Mouse (Mus musculus) cerebellum, adult (tissue): ENCODE results near the gene Prkn.

Experiments
- ATAC-seq: cut with Nextera tagmentation; 2 replicates; pipeline ENCODE4 v1.9.2; 2017; ENCODE audit warnings: mild to moderate bottlenecking, moderate library complexity, mixed read lengths; ENCODE audit not compliant: insufficient number of reproducible peaks, low FRiP score, low TSS enrichment

Gene Prkn

DNA sequence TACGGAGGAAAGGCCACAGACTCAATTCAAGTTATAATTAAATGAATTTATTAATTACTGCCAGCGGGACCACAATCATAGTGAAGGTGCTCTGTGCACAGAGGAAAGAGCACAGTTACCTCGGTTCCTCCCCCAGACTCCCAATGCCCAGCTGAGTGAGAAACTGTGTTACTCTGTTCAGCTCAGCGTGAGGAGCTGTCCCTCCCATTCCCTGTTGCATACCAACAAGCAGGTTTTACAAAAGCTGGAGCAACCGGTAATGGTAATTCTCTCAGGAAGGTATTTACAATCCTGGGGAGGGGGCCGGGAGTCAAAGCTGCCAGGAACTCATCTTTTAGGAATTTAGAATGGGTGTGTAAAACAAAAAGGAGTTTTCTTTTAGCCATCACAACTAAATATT is 1207.3 kb downstream of the Prkn start:
- ATAC-seq = no peak

DNA sequence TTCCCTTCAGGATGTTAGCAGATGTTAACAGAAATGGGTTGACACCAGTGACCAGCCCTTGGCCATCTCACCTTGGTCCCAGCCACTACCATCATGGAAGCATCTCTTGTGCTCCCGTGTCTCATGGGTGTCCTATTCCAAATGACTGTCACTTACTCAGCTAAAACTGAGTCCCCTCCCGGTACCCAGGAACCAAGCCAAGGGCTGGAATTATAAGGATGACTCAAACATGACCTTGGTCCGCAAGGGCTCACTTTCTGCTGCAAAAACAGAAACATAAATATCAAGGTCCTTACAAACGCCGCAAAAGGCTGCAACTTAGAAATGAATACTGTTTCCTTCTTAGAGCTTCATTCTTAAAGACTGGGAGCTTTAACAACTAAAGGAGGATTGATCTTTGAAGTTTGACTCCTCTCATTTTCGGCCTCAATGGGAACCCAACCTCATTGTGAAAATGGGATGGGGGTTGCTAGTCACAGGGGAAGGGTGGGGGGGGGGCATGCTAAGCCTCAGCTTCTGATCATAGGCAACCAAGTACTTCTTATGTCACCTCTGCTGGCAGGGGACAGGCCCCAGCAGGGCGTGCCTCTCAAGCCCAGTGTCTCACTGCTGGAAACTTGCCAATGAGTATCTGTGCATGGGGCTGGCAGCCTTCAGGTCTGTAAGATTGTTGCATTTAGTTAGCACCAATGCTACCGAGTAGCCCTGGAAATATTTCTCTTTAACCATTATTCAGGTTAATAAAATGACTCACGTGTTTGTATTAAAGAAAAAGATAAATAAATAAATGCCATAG is 1208.7 kb downstream of the Prkn start:
- ATAC-seq = no peak

DNA sequence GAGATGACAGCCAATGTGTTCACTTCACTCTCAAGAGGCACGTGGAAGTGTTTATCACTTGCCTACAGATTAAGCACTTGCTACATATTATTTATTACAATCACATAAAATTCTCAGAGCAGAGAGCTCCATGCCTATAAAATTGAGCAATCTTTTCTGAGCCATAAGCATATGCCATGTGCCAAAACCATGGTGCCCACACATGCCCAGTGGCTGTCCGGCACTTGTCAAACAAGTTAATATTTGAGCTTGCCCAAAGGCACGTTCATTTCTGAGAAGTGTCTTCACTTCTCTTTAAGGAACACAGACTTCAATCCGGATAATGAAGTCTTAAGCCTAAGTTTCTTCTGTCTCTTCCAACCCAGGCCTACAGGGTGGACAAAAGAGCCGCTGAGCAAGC is 1210.1 kb downstream of the Prkn start:
- no peak for ATAC-seq

DNA sequence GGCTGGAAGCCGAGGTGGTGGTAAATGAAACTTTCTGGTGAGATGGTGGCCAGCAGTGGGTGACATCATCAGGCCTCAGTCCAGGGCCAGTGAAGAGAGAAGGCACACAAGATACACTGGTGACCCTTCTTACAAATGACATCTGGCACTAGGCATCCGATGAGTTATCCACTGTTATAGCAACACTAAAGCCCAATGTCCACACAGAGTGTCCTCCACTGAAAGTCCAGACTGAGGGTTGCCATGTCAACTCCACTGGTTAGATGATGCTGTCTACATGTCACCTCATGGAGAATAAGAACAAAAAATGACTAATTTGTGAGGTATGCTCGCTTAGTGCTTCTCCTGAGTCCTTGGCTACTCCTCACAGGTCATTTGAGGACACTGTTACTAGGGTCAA is 1210.8 kb downstream of the Prkn start:
- ATAC-seq = no peak

DNA sequence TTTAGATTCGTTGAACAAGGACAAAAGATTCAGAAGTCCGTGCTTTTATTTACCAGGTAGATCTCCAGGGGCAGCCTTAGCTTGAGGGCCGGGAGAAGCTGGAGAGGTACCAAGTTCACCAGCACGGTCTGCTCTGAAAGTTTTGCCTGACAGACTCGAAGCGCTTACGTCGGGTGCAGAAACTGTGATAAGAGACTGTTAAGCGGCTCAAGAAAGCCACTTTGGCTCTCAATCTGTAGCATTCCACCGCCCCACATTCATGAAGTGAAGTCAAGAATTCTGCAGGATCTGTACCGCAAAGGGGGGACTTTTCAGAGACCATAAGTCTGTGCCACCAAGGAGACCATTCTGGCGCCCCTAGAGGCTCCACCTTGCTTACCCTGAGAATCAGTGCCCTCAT is 1212.5 kb downstream of the Prkn start:
- ATAC-seq = no peak

DNA sequence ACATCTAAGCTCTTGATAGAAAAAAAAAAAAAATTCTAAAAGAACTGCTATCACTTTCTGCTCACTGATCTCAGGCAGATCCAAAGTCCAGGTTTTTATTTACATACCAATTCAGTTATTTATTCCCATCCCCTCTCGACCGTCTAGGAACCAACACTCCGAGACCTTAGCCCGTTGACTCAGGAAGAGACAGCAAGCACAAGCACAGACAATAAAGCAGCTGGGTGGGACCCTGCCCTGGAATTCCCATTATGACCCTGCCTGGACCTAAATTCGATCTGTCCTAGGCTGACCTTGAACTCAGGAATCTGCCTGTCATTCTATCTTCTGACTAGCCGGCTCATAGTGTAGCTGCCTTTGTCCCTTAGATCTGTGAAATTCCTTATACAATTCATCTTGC is 1218.9 kb downstream of the Prkn start:
- no peak for ATAC-seq

DNA sequence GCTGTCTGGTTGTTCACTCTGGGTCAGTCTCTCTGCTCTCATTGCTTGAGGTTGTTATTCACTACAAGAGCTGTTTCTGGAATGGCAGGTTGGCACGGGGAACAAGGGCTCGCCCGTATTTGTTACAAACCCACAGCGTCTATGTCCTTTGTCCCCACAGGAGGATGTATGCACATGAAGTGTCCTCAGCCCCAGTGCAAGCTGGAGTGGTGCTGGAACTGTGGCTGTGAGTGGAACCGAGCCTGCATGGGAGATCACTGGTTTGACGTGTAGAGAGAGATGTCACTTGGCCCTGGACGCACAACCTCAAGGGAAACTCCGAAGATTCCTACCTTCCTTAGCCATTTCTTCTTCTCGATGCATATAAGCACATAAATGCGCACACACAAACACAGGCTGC is 1221.2 kb downstream of the Prkn start:
- no peak for ATAC-seq

DNA sequence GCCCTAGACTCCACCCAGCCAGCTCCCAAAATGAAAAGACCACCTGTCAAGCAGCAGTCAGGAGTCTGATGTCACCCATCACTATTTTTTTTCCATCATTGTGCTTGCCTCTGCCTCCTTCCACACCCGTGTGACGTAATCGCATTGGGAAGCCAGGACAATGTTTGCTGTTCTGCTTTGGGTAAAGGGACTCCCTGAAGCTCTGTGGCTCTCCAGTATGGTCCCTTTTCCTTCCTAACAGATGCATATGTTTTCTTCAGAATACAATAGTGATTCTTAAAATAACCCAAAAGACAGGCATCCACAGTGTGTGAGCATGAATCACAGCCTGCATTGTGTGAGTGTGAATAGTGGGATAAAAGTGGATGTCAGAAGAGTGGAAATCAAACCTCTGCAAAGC is 1222.7 kb downstream of the Prkn start:
- no peak for ATAC-seq

DNA sequence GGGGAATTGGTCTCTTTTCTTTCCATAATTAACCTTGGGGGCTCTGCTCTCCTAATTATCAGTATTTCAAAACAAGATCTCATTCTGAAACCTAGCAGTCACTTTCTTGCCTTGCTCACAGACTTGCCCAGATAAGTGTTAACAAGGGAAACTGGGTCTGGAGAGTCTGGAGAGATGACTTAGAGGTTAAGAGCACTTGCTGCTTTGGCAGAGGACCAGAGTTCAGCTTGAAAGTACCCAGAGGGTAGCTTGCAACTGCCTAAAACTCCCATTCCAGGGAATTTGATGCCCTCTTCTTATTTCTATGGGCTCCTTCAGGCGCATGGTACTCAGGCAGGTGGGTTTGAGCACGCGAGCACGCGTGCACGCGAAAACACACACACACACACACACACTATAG is 1223.3 kb downstream of the Prkn start:
- ATAC-seq = no peak

DNA sequence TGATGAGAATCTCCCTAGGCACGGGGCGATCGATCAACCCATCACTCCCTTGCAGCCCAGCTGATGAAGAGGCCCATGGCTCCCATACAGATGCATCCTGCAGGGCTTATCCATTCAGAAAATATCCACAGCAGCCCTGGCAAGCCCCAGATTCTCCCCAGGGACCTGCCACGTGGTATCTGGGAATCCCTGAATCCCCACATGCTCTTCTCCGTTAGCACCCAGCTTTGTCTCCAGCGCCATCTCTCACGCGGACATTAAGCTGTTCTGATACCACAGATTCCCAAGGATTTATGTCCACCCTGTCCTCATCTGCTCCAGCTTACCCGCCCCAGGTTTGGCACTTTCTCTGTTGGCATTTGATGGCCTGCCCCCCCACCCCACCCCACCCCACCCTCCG is 1225.9 kb downstream of the Prkn start:
- no peak for ATAC-seq

DNA sequence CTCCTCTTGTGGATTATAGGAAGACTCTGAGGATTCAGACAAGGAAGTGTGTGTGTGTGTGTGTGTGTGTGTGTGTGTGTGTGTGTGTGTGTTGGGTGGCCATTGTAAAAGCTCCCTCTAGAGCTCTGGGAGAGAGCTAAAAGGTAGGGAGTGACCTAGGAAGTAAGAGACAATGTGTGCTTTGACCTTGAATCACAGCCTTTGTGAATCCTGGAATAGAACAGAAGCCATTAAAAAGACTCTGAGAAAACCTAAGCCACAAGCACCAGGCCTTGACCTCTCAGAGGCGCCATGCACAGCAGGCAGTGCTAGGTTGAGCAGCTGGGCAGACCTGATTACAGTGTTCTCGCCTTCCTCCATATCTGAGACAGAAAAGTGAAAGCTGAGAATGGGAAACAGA is 1236.6 kb downstream of the Prkn start:
- no peak for ATAC-seq

DNA sequence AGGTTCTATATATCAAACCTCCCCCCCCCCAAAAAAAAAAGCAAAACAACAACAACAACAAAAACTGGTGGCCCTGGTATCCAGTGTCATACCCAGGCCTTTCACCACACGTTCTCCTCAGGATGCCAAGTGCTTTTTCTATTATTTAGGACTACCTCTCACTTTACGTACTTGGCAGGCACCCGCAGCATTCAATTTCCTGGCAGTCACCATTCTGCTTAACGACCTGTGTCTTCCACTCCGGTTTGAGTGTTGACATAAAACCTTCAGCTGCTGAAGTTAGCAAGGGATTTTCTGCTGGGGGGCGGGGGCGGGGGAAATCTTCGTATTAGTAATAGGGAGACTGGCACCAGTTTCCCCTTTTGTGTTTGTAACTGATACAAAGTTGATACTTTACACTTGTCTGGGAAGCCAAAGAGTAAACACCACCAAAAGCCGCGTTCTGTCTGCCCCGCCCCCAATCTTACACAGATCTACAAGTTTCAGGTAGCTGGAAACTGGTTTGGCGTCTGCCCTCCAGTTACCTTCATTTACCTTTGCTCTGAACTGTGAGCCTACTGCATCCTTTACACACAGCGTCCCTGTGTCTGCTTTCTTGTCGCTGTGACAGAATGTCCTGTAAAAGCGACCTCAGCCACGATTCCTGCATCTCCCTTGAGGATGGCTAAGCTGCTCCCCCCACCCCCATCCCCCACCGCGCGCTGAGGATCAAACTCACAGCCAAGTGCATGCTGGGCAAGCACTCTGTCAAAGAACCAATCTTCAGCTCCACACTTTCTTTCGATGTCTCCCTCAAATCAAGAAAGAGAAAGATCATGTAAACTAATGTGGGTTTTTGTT is 1240.7 kb downstream of the Prkn start:
- no peak for ATAC-seq

DNA sequence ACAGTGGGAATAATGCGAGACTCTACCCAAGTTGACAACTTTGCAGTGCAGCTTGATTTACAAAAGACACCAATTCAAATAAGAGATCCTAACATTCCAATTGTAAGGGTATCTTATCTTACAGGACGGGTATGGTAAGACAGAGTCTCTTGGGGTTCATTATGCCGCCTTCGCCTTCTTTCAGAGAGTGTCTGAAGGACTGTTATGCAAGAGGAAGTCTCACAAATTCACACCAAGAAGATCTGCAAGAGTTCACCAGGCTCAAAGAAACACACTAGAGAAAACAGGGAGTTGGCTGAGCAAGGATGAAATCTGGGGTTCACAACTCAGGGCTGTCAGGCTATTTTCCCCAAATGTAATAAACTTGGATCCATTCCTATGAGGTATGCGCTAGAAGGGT is 1242.0 kb downstream of the Prkn start:
- ATAC-seq = no peak

DNA sequence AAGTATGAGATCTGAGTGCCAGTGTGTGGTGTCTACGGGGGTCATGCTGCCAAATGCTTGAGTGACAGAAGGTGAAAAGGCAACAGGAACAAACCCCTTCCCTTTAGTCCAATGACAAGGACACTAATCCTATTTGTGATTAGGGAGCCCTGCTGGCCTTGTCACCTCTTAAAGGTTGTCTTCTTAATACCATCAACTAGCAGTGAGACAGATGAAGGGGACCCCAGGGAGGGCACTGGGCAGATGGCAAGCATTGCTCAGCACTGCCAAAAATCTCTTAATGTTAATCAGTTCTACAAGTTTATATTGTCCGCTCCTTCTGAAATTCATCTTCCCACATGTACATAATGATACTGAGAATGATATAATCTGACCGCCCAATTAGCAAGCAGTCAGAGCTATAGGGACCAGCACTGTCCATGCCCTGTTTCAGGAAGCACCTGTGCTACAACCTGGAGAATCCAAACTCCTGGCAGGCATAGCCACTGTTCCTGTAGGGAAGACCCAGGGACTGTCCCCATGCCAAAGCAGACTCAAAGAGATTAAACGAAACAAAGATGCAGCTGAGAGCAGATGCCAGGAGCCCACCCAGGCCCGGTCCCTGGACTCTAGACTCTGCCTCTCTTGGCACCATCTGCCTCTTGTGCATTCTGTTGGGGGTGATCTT is 1250.2 kb downstream of the Prkn start:
- no peak for ATAC-seq

DNA sequence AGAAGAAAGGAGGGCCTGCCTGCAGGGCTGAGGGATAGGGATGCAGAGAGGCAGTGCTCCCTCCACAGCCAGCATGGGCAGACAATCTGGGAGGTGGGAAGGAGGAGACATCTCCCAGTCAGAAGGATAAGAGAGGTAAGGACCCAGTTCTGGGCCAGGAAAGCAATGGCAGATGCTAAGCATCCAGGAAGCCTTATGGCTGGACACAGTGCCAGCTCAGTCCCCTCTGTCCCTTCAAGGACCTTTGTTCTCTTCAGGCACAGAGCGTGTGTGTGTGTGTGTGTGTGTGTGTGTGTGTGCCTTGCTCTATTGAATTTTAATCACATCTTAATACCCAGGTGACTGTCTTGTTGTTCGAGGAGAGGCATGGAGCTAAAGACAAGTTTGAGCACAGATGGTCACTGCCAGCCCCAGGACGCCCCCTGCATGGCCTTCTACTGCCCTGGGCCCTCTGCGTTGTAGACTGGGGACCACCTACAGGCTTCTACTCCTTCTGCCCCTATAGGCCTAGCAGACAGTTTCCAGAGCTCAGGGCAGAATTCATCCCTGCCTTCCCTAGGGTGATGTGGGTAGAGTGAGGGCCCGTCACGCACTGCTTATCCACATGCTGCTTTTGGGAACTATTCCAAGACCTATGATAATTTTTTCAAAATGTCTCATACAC is 1252.8 kb downstream of the Prkn start:
- ATAC-seq = no peak

DNA sequence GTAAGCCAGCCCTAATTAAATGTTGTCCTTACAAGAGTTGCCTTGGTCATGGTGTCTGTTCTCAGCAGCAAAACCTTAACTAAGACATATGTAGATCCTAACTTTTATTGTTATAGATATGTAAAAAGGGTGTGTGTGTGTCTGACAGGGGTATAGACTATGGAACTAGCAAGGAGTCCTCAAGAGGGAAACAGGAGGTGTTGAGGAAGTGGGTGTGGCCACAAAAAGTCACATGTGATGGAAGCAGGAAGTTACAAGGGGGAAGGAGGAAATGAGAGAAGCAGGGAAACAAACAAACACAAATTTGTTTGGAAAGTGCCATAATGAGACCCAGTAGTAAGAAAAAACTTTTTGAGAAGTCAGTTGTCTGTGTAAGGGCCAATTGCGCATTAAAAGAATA is 1253.8 kb downstream of the Prkn start:
- ATAC-seq = no peak

DNA sequence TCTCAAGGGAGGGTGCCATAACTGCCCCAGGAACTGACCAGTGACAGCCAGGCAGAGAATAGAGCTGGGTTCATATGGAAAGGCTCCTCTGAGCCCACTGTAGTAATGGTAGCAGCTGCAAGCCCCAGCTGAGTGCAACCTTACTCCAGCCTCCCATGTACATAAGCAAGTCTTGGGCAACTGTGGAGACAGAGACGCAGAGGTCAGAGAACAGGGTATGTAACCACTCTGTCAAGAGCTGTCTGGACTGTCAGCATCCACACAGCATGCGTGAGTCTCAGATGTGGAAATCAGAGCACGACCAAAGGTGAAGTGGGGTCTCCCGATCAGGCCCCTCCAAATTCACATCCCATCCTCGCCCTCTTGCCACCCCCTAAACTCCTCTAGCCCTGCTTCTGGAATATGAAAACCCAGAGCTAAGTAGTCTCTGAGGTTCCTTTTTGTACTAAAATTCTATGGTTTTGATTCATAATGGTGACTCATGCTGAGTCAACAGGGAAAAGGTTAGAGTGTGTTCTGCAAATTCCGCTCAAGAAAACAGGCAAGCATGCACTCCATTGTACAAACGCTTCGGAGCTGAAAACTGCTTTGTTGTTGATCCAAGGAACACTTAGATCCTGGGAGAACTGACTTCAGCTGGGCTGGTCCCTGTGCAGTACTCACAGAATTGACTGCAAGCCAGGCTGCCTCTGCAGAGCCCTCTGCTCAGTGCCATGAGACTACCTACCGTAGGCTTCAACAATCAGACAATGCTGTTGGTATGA is 1254.8 kb downstream of the Prkn start:
- no peak for ATAC-seq

DNA sequence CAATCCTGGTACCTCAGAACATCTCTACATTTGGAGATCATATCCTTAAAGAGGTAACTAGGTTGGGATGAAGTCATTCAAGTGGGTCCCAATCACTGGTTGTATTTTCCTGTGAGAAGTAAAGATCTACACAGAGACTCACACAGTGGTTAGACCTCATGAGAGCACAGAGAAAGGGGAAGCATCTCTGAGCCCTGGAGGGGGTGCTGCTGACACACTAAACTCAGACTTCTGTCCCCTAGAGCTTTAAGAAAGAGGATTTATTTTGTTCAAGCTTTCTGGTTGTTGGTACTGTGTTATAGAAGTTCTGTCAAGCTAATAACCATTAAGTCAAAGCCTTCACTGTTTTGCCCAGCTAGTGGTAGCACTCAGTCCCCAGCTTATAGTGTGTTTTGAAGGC is 1259.2 kb downstream of the Prkn start:
- ATAC-seq = no peak

DNA sequence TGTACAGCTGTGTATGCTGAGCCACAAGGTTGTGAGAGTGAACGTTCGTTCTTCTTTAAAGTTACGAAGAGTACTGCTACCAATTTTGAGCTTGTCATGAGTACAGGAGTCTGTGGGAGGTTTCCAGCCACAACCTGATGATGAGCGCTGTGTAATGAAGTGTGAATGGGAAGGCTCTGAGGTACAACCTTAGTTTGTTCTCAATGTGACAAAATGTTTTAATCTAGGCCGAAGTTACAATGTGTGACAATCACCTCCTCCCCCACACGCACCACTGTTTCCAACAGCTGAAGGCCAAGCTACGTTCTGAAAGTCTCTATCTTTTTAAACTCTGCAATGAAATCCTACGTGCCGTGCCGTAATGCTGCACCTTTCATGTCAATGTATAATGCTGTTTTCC is 1262.1 kb downstream of the Prkn start:
- ATAC-seq = no peak

DNA sequence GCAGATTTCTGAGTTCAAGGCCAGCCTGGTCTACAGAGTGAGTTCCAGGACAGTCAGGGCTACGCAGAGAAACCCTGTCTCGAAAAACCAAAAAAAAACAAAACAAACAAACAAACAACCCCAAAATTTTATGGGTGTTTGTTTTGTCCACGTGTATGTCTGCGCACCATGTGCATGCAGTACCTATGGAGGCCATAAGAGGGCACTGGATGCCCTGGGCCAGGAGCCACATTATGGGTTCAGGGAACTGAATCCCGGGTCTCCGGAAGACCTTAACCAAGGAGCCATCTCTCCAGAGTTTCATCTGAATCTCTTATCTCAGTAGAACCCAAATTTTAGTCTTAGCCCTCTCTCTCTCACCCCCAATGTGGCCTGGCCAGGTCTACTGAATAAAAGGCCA is 1263.6 kb downstream of the Prkn start:
- ATAC-seq = no peak
